ENCODE assay signal across 16 mouse cellular contexts in genomic region chr14:75850819-75851218, GRCm38 (mm10). TPM values are rescaled to one million over a fixed set of nuclear protein-coding genes. Genes with fewer than 3 reads are reported as not detected.
DNase-seq lines count a peak whose midpoint lies in the region; ATAC-seq and TF ChIP-seq lines count a peak whose summit lies in the region.
"Had no signal": no experiment of that assay in that cellular context is flagged by ENCODE, and none has a peak within 500 bp of the region (broad histone marks: within the 10 kb centered on the region; RNA-seq: fewer than 3 reads in every experiment).

No protein-coding gene starts in this region.

- H3K9me3 ChIP-seq in forebrain, embryonic 11.5 days (ENCODE audit: control insufficient read depth, low read length), result no peaks in the 10 kb centered on the region
- no peaks in the 10 kb centered on the region for H3K9me3 ChIP-seq in hindbrain, embryonic 14.5 days (ENCODE audit: control insufficient read depth, low read length)
- no peaks in the 10 kb centered on the region for H3K9me3 ChIP-seq in heart, embryonic 11.5 days (replicated peaks; ENCODE audit: control insufficient read depth, low read length)
- H3K9me3 ChIP-seq: embryonic facial prominence, embryonic 13.5 days; heart, embryonic 15.5 days; intestine, embryonic 15.5 days; liver, embryonic 13.5 days had no signal

- H3K9ac ChIP-seq in forebrain, embryonic 11.5 days (ENCODE audit: low read length), result no peak overlapping the region
- H3K9ac ChIP-seq in hindbrain, embryonic 14.5 days, result no peak overlapping the region
- H3K9ac ChIP-seq in heart, embryonic 11.5 days (ENCODE audit: low read depth, low read length), result no peak overlapping the region
- H3K9ac ChIP-seq: embryonic facial prominence, embryonic 13.5 days; heart, embryonic 15.5 days; intestine, embryonic 15.5 days; liver, embryonic 13.5 days had no signal

- peak; percentile 6 for TF ChIP-seq POLR2A in myocyte (IDR thresholded peaks at IDR 0.05; ENCODE audit: insufficient read length, low read depth)

- peaks cover 45% of the 10 kb centered on the region for H3K79me2 ChIP-seq in myocyte (ENCODE audit: control insufficient read depth, insufficient read depth)

- TF ChIP-seq CTCF in layer of hippocampus, adult 2 months (conservative IDR thresholded peaks at IDR 0.05), result no peak

- H3K4me3 ChIP-seq in layer of hippocampus, adult 2 months, result no peak overlapping the region
- H3K4me3 ChIP-seq in forebrain, embryonic 11.5 days (ENCODE audit: low read depth, low read length), result no peak overlapping the region
- H3K4me3 ChIP-seq in hindbrain, embryonic 14.5 days (replicated peaks; ENCODE audit: low read length), result no peak overlapping the region
- no peak overlapping the region for H3K4me3 ChIP-seq in myocyte
- H3K4me3 ChIP-seq in heart, embryonic 11.5 days (ENCODE audit: low read depth, low read length), result no peak overlapping the region
- H3K4me3 ChIP-seq: embryonic facial prominence, embryonic 13.5 days; heart, embryonic 15.5 days; intestine, embryonic 15.5 days; liver, embryonic 13.5 days had no signal

- no peak overlapping the region for H3K4me2 ChIP-seq in forebrain, embryonic 11.5 days (ENCODE audit: low read depth, low read length, severe bottlenecking)
- no peak overlapping the region for H3K4me2 ChIP-seq in hindbrain, embryonic 14.5 days (replicated peaks)
- peak overlapping the region; percentile 12 for H3K4me2 ChIP-seq in myocyte (ENCODE audit: low read depth)
- H3K4me2 ChIP-seq in heart, embryonic 11.5 days, result no peak overlapping the region
- H3K4me2 ChIP-seq: embryonic facial prominence, embryonic 13.5 days; heart, embryonic 15.5 days; intestine, embryonic 15.5 days; liver, embryonic 13.5 days had no signal

- no peaks in the 10 kb centered on the region for H3K27me3 ChIP-seq in forebrain, embryonic 11.5 days (ENCODE audit: control insufficient read depth, insufficient read depth, low read length)
- H3K27me3 ChIP-seq in hindbrain, embryonic 14.5 days (ENCODE audit: control insufficient read depth, insufficient read depth, low read length), result no peaks in the 10 kb centered on the region
- no peaks in the 10 kb centered on the region for H3K27me3 ChIP-seq in myocyte (ENCODE audit: control insufficient read depth, insufficient read depth, insufficient read length)
- H3K27me3 ChIP-seq in heart, embryonic 11.5 days (ENCODE audit: control insufficient read depth, insufficient read depth, low read length), result no peaks in the 10 kb centered on the region
- H3K27me3 ChIP-seq: embryonic facial prominence, embryonic 13.5 days; heart, embryonic 15.5 days; intestine, embryonic 15.5 days; liver, embryonic 13.5 days had no signal

- H3K36me3 ChIP-seq in forebrain, embryonic 11.5 days (ENCODE audit: control insufficient read depth, insufficient read depth, low read length), result peaks cover 23% of the 10 kb centered on the region
- peaks cover 54% of the 10 kb centered on the region for H3K36me3 ChIP-seq in hindbrain, embryonic 14.5 days (replicated peaks; ENCODE audit: control insufficient read depth, insufficient read depth)
- H3K36me3 ChIP-seq in myocyte (ENCODE audit: control insufficient read depth, insufficient read depth), result peaks cover 54% of the 10 kb centered on the region
- H3K36me3 ChIP-seq in heart, embryonic 11.5 days (ENCODE audit: control insufficient read depth, insufficient read depth, low read length), result peaks cover 38% of the 10 kb centered on the region

- H3ac ChIP-seq in myocyte (ENCODE audit: control insufficient read depth, insufficient read length), result no peak overlapping the region

- peak overlapping the region; percentile 72 for H3K27ac ChIP-seq in layer of hippocampus, adult 2 months
- peak overlapping the region; percentile 19; the same call in 1 of the 2 replicates for H3K27ac ChIP-seq in forebrain, embryonic 11.5 days (ENCODE audit: low read depth, low read length)
- no peak overlapping the region for H3K27ac ChIP-seq in hindbrain, embryonic 14.5 days
- no peak overlapping the region for H3K27ac ChIP-seq in heart, embryonic 11.5 days (ENCODE audit: low read depth, low read length)
- H3K27ac ChIP-seq: embryonic facial prominence, embryonic 13.5 days; heart, embryonic 15.5 days; intestine, embryonic 15.5 days; liver, embryonic 13.5 days; stomach, postnatal 0 days had no signal

- peak; percentile 81 for ATAC-seq in forebrain, embryonic 11.5 days (replicated peaks; ENCODE audit: low FRiP score)
- ATAC-seq in hindbrain, embryonic 14.5 days (ENCODE audit: low FRiP score), result peak; percentile 53; the same call in 1 of the 2 replicates
- no peak for ATAC-seq in heart, embryonic 11.5 days (replicated peaks; ENCODE audit: insufficient number of reproducible peaks, low FRiP score, low TSS enrichment)
- no peak for ATAC-seq in inflammation-experienced regulatory T-cells, adult 6 months
- ATAC-seq: intestine, embryonic 15.5 days had no signal

- H3K4me1 ChIP-seq in forebrain, embryonic 11.5 days (replicated peaks; ENCODE audit: control insufficient read depth, insufficient read depth, low read length), result peaks cover 10% of the 10 kb centered on the region
- H3K4me1 ChIP-seq in hindbrain, embryonic 14.5 days (replicated peaks; ENCODE audit: control insufficient read depth, insufficient read depth, low read length), result peaks cover 24% of the 10 kb centered on the region
- peaks cover 15% of the 10 kb centered on the region for H3K4me1 ChIP-seq in heart, embryonic 11.5 days (ENCODE audit: control insufficient read depth, insufficient read depth, low read length)

- no peak for DNase-seq in layer of hippocampus, adult 2 months (ENCODE audit: low spot score in 2 of 2)
- no peak for DNase-seq in layer of hippocampus, postnatal 10 days (ENCODE audit: low spot score in 2 of 2)
- peak; percentile 63 for DNase-seq in forebrain, embryonic 11.5 days (ENCODE audit: low spot score)
- no peak for DNase-seq in hindbrain, embryonic 14.5 days (ENCODE audit: low spot score)
- no peak for DNase-seq in kidney, postnatal 36 days
- DNase-seq: cerebellum, adult 8-10 months; kidney, postnatal 25 days; liver, embryonic 13.5 days; lung, postnatal 10 days had no signal

- 24% methylated on average over 6 of the region's 6 CpGs for WGBS in forebrain, embryonic 11.5 days
- WGBS in hindbrain, embryonic 14.5 days, result 43% methylated on average over 6 of the region's 6 CpGs
- WGBS in heart, embryonic 11.5 days (ENCODE audit: insufficient replicate concordance), result 74% methylated on average over 6 of the region's 6 CpGs

TF ChIP-seq in myocyte, 11 proteins besides CTCF, POLR2A, EP300 and RAD21:
- TF ChIP-seq POLR2AphosphoS2 (IDR thresholded peaks at IDR 0.05; ENCODE audit: insufficient read length, low read depth), result peak; percentile 72
- TF ChIP-seq E2F4 (IDR thresholded peaks at IDR 0.05; ENCODE audit: insufficient read depth), result no peak

RNA-seq across cellular contexts. Expression of gene Tpt1, which starts 5.9 kb away (rescaled TPM):
- 1,000 to 10,000 TPM in 1 of 2 experiments, 100 to 1,000 TPM in 1; 932 to 1,022 TPM for total RNA-seq in layer of hippocampus, adult 2 months (2021)
- total RNA-seq in layer of hippocampus, postnatal 10 days (2021), result 1,000 to 10,000 TPM; 1,133 to 1,398 TPM
- 889 and 1,020 TPM in 2 replicates for polyA plus RNA-seq in forebrain, embryonic 11.5 days (2014; fragmentation: Nextera tagmentation; extraction: Ambion mirVana)
- 775 and 871 TPM in 2 replicates for polyA plus RNA-seq in hindbrain, embryonic 14.5 days (2014; fragmentation: Nextera tagmentation; extraction: Ambion mirVana)
- 6,214 TPM for polyA plus RNA-seq in myocyte (2012; fragmentation: generic; extraction: Trizol)
- polyA plus RNA-seq in heart, embryonic 11.5 days (2014; fragmentation: Nextera tagmentation; extraction: Ambion mirVana), result 1,014 and 1,054 TPM in 2 replicates
- polyA plus RNA-seq in inflammation-experienced regulatory T-cells, adult 6 months (2017; shearing (Covaris generic)), result 1,000 to 10,000 TPM; 1,603 to 2,042 (median 1,729) TPM

Comparison
In these comparisons a context has a peak if more than half of its experiments do, and no peak if none do; other contexts are left out.
1. H3K27ac ChIP-seq: peak in layer of hippocampus, adult 2 months (single experiment) and forebrain, embryonic 11.5 days (single experiment); none in hindbrain, embryonic 14.5 days (single experiment) and heart, embryonic 11.5 days (single experiment).
2. ATAC-seq: peak in forebrain, embryonic 11.5 days (single experiment) and hindbrain, embryonic 14.5 days (single experiment); none in heart, embryonic 11.5 days (single experiment) and inflammation-experienced regulatory T-cells, adult 6 months (single experiment).